Mouse (Mus musculus) C2C12 (cell line): ENCODE results near the gene Npl.

Experiments
- CTCF ChIP-seq: IDR thresholded peaks from one replicate; pipeline ENCODE4 v1.5.1; 2011; ENCODE audit not compliant: control insufficient read depth, insufficient read depth, insufficient read length
- MYOD1 ChIP-seq: IDR thresholded peaks from one replicate; pipeline ENCODE4 v1.6.1; 2011; ENCODE audit warnings: low read depth; ENCODE audit not compliant: control insufficient read depth, insufficient read length

DNA sequence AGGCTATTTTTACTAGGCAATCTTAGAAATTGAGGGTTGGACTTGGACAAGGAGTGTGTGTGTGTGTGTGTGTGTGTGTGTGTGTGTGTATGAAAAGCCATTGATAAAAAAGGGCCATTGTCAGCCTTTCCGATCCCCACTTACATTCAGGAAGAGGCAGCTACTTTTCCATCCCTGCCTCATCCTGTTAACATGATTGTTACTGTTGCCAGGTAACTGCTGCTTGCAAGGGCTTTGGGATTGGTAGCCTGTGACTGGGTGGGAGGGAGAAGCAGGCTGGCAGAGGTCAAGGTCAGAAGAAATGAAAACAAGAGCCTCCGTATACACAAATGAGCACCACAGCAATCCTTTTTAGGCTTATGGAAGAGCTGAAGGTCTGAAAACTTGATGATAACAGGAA, 48.9 kb upstream of the Npl start:
- no peak for TF ChIP-seq CTCF
- no peak for TF ChIP-seq MYOD1
